Mouse (Mus musculus) Muller cell, postnatal 12 days (primary cell): ENCODE results near the gene AC109138.7.
A peak's percentile ranks its signal among the peaks of the same experiment; 100 is the strongest.

Source experiments
- DNase-seq: peaks from one replicate; pipeline ENCODE4 v3.0.0-alpha.2; 2015; ENCODE audit errors: inconsistent ontology term

Gene AC109138.7

DNA sequence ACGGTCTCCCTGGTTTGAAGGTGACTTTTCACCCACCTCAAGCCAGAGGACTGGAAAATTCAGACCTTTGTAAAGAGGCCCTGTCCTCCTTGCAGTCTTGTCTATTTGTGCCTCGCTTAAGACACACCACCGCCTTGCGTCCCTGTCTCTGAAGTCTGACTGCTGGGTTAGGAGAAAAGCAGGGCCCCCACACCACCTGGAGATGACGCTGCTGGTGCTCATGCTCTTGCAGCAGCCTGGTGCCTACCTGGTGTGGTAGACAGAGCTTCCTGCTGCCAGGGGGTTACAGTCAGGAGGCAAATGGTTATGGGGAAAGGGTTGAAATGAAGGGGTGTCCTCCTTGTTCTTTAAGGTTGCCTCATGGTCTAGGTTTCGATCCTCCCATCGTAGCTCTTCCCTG lies 40.1 kb downstream of the AC109138.7 start:
- DNase-seq: no peak

DNA sequence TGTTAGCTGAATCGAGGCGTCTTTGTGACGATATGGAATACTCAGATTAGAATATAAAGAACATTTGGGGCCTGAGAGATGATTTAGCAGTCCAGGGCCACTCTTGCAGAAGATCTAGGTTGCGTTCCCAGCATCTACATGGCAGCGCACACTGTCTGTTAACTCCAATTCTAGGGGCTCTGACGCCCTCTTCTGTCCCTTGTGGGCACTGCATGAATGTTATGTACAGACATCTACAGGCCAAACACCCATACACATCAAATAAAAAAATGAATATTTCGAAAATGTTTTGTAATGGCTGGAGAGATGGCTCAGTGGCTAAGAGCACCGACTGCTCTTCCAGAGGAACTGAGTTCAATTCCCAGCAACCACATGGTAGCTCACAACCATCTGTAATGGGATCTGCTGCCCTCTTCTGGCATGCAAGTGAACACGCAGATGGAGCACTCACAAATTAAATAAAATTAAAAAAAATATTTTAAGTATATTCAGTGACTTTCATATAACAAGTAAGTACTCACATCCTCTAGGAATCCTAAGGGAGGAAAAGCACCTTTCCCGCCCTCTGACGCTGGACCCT lies 41.5 kb downstream of the AC109138.7 start:
- no peak for DNase-seq

DNA sequence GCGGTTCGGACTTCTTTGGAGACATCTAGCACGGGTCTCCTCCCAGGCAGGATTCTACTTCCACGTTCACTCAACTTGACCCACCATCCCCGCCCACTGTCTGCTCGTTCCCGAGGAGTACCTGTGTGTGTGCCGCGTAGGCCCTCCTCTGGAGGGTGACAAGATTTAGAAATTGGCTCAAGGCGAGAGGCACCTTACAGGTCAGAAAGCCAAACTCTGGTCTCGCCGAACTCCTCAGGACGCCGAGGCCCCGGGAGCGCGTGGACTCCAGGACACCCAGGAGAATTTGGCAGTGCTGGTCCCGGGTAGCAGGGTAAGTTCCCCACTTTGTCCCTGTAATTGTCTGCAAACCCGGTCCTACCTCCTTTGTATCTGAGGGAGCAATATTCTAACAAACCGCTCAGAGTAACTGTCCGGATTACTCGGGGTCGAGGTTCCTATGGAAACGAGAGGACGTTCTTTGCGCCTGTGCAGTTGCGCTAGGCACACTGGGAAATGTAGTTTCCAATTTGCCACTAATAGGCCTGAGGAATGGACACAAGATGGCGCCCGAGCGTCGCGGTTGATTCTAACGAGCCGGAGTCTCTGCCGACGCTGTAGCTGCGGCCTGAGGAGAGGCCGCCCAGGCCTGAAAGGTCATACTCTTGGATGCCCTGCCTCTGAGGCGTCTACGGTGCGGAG lies 43.2 kb downstream of the AC109138.7 start:
- peak; percentile 90 for DNase-seq

DNA sequence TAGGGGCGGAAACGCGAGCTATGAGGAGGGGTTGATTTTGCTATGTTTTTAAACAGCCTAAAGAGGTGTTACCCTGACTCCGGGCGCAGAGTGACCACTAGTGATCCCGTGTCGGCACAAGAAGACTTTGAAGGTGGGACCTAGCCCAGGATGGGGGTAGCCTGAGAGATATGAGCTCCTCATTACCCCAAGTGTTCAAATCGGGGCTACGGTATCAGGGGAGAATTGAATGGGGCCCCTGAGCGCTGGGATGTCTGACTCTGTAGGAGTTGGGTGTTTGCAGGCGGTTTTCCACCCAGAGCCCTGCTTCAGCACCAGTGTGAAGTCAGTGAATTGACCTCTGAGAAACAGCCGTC lies 43.7 kb downstream of the AC109138.7 start:
- DNase-seq: no peak

DNA sequence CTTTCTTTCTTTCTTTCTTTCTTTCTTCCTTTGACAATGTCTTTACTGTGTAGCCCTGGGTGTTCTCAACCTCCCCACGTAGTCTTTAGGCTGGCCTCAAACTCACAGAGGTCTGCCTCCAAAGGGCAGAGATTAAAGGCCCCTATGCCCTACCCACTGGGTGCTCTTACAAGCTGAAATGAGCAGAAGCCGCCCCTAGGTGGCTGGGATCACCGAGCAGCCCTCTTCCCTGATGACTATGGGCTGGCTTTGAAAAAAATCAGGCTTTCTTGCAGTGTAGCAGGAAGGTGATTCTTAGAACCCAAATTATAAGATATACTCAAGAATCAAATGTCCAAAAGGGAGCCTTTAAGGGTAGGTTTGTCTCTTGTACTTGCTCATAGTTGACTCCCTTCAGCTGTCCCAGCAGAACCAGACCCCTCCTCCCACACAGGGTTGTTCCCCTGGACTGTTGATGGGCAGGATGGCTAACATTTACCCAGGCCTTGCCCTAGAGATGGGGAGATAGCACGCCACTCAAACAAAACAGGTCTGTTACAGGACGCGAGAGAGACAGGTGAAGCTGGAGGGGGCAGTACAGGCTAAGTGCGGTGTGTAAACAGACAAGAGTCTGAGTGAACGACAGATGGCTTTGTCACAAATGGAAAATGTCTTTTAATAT lies 47.0 kb downstream of the AC109138.7 start:
- DNase-seq: no peak

DNA sequence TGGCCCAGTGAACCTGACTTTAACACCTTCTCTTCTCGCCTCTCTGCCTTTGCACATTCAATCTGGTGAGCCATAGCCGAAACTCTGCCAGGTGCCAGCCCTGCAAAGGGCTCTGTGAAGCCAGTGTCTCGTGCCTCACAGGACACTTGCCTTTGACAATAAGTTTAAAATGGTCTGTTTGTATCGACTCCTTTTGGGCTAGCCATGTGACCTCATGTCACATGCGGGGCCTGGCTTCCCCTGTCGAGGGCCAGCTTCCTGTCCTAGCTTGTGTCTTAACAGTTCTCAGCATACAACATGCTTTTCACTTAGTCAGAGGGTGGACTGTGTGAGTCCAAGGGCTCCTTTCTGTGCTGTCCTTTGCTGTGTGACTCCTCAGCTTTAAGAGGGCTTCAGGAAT lies 48.6 kb downstream of the AC109138.7 start:
- no peak for DNase-seq

DNA sequence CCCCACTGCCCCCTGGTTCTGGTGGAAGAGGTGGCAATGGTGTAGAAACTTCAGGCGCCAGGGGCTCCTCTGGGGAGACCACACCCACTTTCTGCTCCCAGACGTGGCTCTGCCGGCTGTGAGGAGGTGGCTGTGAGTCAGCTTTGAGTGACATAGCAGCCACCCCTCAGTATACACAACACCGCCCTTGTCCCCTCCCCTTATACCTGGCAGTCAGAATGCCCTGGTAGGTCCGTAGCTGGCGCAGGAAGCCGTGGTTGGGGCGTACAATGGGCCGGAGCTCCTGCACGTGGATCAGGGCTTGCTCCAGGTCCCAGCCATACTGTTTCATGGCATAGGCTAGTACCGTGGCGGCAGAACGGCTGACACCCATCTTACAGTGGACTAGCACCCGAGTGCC lies 49.5 kb downstream of the AC109138.7 start:
- DNase-seq: no peak

DNA sequence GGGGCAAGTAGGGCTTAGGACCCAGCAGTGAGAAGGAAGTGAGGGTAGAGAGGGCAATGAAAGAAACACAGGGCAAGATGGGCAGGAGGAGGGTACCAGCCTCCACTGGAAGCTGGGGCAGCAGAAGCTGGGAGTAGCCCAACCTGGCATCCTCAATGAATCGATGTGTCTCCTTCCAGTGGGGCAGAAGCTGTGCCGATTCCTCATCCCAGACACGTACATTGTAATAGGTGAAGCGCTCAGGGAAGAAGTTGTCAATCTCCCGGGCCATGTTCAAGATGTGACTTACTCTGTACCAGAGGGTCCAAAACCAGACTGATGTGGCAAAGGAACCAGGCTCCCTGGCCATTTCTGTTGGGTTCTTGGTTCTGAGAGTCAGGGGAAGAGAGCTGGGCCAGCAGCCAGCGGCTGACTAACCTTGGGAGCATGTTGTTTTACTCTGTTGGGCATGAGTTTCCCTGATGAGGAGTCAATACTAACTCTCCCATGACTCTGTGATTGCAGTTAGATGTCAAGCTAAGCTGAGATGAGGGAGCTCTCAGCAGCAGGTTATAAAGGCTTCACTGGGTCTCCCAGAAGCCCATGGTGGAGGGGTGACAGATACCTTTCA lies 50.1 kb downstream of the AC109138.7 start:
- DNase-seq: peak; percentile 53

DNA sequence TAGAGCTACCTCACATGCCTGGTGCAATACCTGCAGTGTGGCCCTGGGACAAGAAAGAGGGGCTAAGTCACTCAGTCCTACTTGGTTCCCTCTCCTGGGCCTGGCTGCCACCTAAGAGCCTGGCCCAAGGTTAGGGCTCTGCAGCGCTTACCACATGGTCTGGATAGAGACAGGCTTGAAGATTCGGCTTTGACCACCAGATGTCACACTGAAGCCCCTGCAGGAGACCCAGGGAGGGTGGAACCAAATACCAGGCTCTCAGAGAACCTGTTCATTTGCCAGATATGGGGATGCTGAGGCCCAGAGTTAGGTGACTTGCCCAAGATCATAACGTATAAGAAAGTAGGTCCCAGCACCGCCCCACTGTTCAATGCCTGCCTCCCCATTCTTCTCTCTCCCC lies 51.8 kb downstream of the AC109138.7 start:
- DNase-seq: no peak

DNA sequence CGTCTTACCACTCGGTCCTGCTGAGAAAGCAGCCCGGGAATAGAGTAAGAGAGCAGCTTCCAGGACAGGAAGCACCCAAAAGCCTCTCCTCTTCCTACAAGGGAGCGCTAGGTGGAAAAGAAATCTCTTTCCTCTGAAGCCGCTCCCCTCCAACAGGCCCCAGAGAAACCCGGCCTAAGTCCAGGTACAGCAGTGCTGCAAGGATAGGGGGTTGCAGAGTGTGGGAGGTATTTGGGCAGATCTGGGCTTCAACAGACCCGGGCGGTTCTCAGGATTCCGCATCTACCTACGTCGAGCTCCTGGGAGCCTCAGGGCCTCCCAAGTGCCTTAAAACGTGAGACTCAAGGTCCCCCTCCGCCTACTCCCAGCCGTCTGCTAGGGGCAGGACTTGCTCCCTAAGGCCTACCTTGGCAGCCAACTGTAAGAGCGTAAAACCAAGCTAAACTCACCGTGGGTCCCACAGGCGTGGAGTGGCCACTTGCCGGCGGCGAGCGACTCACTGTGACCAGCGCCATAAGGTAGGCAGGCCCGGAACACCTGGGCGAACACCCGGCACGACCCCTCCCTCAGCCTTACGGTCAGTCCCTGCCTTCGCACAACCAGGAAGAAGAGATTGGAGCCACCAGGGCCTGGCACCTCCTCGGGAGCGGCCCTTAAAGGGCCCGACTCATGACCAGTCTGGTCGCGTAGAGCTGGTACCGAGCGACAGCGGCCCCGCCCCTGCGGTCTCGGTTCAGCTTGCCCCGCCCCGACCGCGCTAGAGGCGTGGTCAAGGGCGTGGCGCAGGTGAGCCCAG lies 54.6 kb downstream of the AC109138.7 start, which contains the start of gene Ssh3:
Gene Ssh3 (minus strand): TSS at position 615 of the 796 bp plus-strand sequence.
- peak; percentile 77 for DNase-seq

DNA sequence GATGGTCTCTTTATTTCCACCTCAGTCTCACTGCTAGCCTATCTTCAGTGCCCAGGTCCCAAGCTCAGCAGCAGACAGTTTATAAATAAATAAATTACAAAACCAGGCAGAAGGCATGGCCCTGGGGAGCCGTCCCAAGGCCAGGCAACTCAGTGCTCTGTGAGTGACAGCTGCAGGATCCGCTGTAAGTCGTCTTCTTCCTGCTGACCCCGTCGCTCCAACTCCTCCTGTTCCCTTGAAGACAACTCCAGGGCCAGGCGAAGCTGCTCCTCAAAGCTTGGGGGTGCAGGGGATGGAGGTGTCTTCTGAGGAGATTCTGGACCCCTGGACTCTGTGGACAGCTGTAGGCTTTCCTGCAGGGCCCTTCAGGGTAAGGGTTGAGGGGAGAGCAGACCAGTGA lies 56.0 kb downstream of the AC109138.7 start:
- DNase-seq: no peak

DNA sequence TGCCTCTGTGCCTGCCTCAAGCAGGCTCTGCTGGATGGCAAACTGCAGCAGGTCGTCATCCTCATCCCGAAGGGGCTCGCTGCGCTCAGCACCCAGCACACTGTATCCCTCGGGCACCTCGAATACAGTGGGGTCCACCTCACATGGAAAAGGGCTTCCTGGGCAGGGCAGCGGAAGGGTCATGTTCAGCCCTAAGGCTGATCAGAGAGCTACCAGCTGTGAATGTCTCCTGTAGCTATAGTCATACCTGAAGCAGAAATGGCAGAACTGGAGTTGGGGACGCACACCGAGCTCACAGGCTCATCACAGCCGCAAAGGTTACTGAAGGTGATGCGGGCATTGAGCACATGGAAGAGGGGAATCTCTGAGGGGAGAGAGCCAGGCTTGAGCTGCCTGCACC lies 56.8 kb downstream of the AC109138.7 start:
- DNase-seq: no peak

DNA sequence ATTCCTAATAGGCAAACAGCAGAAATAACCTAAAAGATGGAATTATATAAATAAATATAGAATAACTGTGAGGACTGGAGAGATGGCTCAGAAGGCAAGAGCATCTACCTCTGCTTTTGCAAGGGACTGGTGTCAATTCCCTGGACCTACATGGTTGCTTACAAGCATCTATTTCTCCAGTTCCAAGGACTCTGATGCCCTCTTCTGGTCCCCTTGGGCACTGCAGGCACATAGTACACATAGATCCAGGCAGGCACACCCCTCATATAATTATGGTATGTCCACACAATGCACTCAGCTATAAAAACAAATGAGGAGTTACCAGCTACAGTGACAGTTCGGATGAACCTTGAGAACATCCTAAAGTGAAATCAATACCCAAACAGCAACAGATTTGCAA lies 65.3 kb downstream of the AC109138.7 start:
- no peak for DNase-seq

DNA sequence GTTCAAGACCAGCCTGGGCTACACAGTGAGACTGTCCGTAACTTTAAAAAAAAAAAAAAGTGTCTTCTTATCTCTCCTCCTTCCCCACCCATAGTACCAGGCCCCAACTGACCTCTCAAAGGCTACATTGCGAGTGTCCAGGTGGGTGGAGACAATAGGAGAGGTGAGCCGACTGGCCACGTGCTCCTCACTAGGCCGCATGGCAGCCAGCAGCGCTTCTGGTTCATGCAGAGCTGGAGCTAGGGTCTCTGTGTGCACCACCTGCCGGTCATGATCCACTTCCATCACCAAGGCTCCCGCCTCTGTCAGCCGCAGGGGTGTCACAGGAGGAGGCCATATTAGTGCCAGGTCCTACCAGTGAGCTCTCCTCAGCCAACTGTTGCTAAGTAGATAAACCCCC lies 66.3 kb downstream of the AC109138.7 start:
- no peak for DNase-seq
